Mouse (Mus musculus): Measurements from ENCODE around the gene Cxcr2.

The Cxcr2 gene

DNA sequence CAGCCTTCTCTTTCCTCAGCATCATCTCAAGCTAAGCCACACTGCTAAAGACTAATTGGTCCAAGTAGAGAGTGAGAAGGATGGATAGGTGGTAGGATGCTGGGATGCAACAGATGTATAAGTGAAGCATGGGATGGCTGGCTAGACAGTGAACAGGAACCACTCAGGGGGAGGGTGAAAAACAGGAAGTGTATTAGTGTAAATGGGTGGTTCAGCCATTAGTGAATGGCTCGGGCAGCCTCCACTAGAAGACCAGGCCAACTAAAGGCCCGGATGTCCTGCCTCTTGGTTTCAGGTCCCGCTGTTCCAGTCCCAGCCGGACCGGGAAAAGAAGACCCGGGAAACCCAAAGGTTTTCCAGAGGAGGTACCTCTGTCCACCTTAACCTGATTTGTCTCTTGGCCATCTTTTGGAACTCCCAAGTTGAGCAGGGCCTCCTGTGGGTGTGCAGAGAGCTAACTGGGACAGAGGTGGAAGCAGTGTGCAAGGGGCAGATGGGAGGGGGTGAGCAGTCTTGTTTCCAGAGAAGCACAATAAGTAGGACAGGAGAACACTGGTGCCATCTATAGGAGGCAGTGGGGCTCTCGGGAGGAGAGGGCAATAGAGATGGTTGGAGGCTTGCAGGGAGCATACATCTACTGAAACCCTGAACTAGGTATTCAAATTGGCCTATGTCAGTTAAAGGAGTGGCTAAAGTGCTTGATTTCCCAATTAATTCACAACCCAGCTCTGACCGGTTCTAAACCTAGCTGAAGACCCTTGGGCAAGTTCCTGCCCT lies 22.7 kb upstream of the Cxcr2 start:
- Histone ChIP-seq H3K4me3 (replicated peaks; ENCODE audit: low read length) (no peak overlapping the region), H3K36me3 (ENCODE audit: insufficient read depth, low read length) (no peaks in the 10 kb centered on the region), H3K9me3 (ENCODE audit: low read length) (peaks cover 12% of the 10 kb centered on the region), H3K27me3 (ENCODE audit: insufficient read depth, low read length) (peaks cover 50% of the 10 kb centered on the region), H3K4me1 (replicated peaks; ENCODE audit: low read depth, low read length) (0 out of 2 replicates have a peak, but pooled peaks cover 6% of the 10 kb centered on the region)
- TF ChIP-seq POU5F1 (IDR thresholded peaks at IDR 0.05; ENCODE audit: borderline replicate concordance, low read length) (no peak), NANOG (IDR thresholded peaks at IDR 0.05; ENCODE audit: borderline replicate concordance, low read length) (no peak), CTCF (conservative IDR thresholded peaks at IDR 0.05; ENCODE audit: low read length) (no peak)

DNA sequence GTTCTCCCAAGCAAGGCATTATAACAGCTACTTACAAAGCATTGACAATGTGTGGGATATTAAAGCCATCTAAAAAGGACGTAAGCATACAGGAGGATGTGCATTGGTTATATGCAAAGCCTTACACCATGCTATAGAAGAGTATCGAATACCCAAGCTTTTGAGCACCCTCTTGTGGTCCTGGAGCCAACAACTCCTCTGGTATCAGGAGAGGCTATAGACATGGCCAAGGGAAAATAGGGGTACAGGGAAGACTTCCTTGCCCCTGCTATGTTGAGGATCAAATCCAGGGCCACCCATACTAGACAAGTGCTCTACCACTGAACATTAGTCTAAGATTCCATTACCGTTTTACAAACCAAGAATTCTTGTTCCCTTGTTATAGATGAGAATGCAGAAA lies 21.8 kb upstream of the Cxcr2 start:
- 0 out of 2 replicates have a peak, but pooled peaks cover 6% of the 10 kb centered on the region for H3K4me1 ChIP-seq (replicated peaks; ENCODE audit: low read depth, low read length)
- H3K9me3 ChIP-seq (ENCODE audit: low read length): peaks cover 19% of the 10 kb centered on the region
- no peak overlapping the region for H3K4me3 ChIP-seq (replicated peaks; ENCODE audit: low read length)
- H3K27me3 ChIP-seq (ENCODE audit: insufficient read depth, low read length): peaks cover 44% of the 10 kb centered on the region
- H3K36me3 ChIP-seq (ENCODE audit: insufficient read depth, low read length): no peaks in the 10 kb centered on the region
- TF ChIP-seq CTCF (conservative IDR thresholded peaks at IDR 0.05; ENCODE audit: low read length) (no peak), POU5F1 (IDR thresholded peaks at IDR 0.05; ENCODE audit: borderline replicate concordance, low read length) (no peak), NANOG (IDR thresholded peaks at IDR 0.05; ENCODE audit: borderline replicate concordance, low read length) (no peak)

DNA sequence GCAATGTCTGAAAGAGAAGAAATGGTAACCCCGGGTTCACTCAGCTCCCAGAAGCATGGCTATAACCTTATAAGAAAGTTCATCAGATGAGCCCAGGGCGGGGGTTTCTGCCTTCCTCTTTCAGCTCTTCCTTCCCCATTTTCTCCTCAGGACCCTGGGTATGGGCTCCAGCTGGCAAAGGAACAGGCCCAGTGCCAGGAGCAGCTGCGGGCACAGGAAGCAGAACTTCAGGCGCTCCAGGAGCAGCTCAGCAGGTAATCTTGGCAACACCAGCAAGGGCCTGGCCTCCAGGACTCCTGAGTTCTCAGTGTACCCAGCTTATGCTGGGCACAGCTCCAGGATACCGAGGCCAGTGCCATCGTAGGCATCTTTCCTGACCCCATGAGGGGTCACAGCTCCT lies 19.8 kb upstream of the Cxcr2 start:
- TF ChIP-seq POU5F1 (IDR thresholded peaks at IDR 0.05; ENCODE audit: borderline replicate concordance, low read length) (no peak), NANOG (IDR thresholded peaks at IDR 0.05; ENCODE audit: borderline replicate concordance, low read length) (no peak)
- Histone ChIP-seq H3K4me3 (replicated peaks; ENCODE audit: low read length) (no peak overlapping the region), H3K9me3 (ENCODE audit: low read length) (peaks cover 23% of the 10 kb centered on the region), H3K36me3 (ENCODE audit: insufficient read depth, low read length) (no peaks in the 10 kb centered on the region), H3K27me3 (ENCODE audit: insufficient read depth, low read length) (peaks cover 32% of the 10 kb centered on the region), H3K4me1 (replicated peaks; ENCODE audit: low read depth, low read length) (0 out of 2 replicates have a peak, but pooled peaks cover 4% of the 10 kb centered on the region)

DNA sequence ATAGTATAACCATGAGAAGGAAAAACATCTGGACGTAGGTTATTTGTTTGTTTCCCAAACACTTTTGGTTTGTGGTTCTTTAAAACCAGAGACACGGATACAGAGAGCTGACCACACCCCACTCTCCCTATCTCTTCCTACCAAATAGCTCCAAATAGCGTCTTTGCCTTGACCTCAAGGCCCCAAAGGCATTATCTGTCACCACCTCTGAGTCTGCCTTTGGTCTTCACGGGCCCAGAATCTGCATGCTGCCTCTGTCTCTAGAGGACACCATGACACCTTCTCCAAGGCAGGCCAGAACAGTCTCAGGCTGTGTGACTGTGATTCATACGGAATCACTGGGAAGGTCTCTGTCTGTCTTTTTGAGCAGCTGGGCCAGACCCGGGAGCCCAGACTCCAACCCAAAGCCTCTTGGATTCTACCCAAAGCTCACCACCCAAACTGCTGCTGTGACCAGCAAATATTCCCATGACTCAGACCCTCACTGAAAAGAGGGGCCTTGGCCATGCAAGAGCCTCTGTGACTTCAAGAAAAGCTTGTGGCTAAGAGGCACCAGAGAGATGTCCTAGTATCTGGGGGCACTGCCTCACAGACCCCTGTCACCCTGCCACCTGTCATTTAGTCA lies 18.4 kb upstream of the Cxcr2 start:
- Histone ChIP-seq H3K36me3 (ENCODE audit: insufficient read depth, low read length) (no peaks in the 10 kb centered on the region), H3K27me3 (ENCODE audit: insufficient read depth, low read length) (peaks cover 22% of the 10 kb centered on the region), H3K9me3 (ENCODE audit: low read length) (peaks cover 23% of the 10 kb centered on the region), H3K4me1 (replicated peaks; ENCODE audit: low read depth, low read length) (no peaks in the 10 kb centered on the region), H3K4me3 (replicated peaks; ENCODE audit: low read length) (no peak overlapping the region)
- TF ChIP-seq POU5F1 (IDR thresholded peaks at IDR 0.05; ENCODE audit: borderline replicate concordance, low read length) (no peak), CTCF (conservative IDR thresholded peaks at IDR 0.05; ENCODE audit: low read length) (no peak), NANOG (IDR thresholded peaks at IDR 0.05; ENCODE audit: borderline replicate concordance, low read length) (no peak)

DNA sequence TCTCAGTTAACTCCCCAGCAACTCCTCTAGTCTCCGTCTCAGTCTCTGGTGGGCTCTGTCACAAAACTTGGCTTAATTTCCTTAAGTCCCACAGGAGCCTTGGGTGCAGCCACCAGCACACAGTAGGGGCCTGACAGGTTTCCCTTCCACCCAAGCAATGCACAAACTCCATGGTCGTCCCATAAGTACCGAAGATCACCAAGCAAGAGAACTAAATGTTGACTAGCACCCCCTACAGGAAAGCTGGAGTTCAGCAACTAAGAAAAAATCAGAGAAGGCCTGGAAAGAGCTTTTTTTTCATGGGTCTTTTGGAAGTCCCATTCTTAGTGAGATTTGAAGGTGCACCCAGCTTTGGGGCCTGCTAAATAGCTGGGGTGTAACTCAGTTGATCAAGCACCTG lies 14.4 kb upstream of the Cxcr2 start:
- H3K4me1 ChIP-seq (replicated peaks; ENCODE audit: low read depth, low read length): no peaks in the 10 kb centered on the region; the same call in 1 of the 2 replicates
- peak; percentile 82 for TF ChIP-seq CTCF (conservative IDR thresholded peaks at IDR 0.05; ENCODE audit: low read length)
- no peak for TF ChIP-seq POU5F1 (IDR thresholded peaks at IDR 0.05; ENCODE audit: borderline replicate concordance, low read length)
- no peak for TF ChIP-seq NANOG (IDR thresholded peaks at IDR 0.05; ENCODE audit: borderline replicate concordance, low read length)
- peaks cover 23% of the 10 kb centered on the region for H3K9me3 ChIP-seq (ENCODE audit: low read length)
- H3K4me3 ChIP-seq (replicated peaks; ENCODE audit: low read length): no peak overlapping the region
- no peaks in the 10 kb centered on the region for H3K36me3 ChIP-seq (ENCODE audit: insufficient read depth, low read length)
- peaks cover 12% of the 10 kb centered on the region for H3K27me3 ChIP-seq (ENCODE audit: insufficient read depth, low read length)

DNA sequence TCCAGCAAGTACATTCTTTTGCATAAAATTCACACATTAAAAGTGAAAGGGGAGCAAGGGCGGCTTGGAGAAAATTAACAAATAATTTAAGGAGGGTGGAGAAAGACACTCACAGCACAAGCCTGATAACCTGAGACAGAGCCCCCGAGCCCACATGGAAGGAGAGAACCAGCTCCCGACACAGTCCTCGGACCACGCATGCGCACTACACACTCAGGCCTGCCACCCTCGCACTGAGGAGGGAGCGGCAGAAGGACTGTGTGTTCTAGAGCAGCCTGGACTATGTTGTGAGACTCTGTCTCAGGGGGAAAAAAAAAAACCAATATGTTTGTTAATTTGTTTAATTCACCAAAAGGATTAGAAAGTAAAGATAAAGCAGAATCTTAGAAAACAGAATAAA lies 12.0 kb upstream of the Cxcr2 start:
- H3K27me3 ChIP-seq (ENCODE audit: insufficient read depth, low read length): peaks cover 12% of the 10 kb centered on the region
- H3K36me3 ChIP-seq (ENCODE audit: insufficient read depth, low read length): no peaks in the 10 kb centered on the region
- no peaks in the 10 kb centered on the region; the same call in 1 of the 2 replicates for H3K4me1 ChIP-seq (replicated peaks; ENCODE audit: low read depth, low read length)
- H3K9me3 ChIP-seq (ENCODE audit: low read length): peaks cover 6% of the 10 kb centered on the region
- TF ChIP-seq NANOG (IDR thresholded peaks at IDR 0.05; ENCODE audit: borderline replicate concordance, low read length) (no peak), CTCF (conservative IDR thresholded peaks at IDR 0.05; ENCODE audit: low read length) (no peak), POU5F1 (IDR thresholded peaks at IDR 0.05; ENCODE audit: borderline replicate concordance, low read length) (no peak)
- H3K4me3 ChIP-seq (replicated peaks; ENCODE audit: low read length): no peak overlapping the region

DNA sequence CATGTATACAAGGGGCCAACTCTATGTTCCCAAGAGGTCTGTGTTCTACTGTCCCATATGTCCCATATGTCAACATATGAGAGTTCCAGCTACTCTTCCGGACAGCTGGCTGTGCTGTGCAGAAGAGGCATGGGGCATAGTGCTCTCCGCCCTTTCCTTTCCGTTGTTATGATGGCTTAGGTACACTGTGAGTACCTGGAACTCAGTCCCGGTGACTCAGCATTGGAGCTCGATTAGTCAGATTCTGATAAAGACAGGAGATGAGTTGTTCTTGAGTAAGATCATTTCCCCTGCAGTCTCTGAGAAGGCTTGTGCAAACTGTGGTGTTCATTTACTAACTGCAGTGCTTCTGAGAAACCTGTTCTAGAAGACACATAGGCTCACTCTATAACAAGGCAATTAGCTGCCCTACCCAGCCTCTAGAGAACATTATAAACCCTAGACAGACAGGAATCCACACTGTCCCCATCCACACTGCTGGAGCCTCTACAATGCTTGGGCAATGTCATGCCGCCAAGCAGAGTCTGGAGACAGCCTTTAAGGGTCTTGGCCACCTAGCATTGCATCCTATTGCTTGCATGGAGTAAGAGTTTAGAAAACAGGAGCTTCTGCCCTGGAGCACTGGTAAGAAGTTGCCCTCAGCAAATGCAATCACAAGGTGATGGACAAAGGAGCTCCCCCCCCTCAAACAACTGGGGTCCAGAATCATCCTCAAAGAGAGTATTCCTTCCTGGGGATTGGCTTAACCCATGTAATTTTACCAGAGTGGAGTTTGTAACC lies 4.5 kb upstream of the Cxcr2 start:
- TF ChIP-seq NANOG (IDR thresholded peaks at IDR 0.05; ENCODE audit: borderline replicate concordance, low read length) (no peak), POU5F1 (IDR thresholded peaks at IDR 0.05; ENCODE audit: borderline replicate concordance, low read length) (no peak), CTCF (conservative IDR thresholded peaks at IDR 0.05; ENCODE audit: low read length) (no peak)
- peaks cover 5% of the 10 kb centered on the region; the same call in 1 of the 2 replicates for H3K27me3 ChIP-seq (ENCODE audit: insufficient read depth, low read length)
- no peaks in the 10 kb centered on the region for H3K36me3 ChIP-seq (ENCODE audit: insufficient read depth, low read length)
- H3K4me1 ChIP-seq (replicated peaks; ENCODE audit: low read depth, low read length): no peaks in the 10 kb centered on the region
- peaks cover 7% of the 10 kb centered on the region; the same call in 1 of the 2 replicates for H3K9me3 ChIP-seq (ENCODE audit: low read length)
- H3K4me3 ChIP-seq (replicated peaks; ENCODE audit: low read length): no peak overlapping the region

DNA sequence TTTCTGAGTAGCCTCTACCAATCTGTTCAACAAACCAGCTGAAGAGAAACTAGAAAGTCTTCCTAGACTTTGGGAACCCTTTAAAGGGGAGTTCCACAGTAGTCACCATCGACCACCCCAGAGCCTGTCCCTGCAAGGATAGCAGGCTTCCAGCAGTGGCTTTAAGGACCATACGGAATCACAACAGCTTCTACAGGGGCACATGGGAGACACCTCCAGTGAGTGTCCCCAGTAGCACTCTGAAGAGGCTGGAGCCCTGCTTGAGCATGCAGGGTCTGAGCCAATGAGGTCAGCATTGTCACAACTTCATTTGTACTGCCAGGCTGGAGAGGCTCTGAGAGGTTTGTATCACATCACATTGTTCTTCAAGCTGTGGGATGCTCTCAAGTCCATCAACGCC lies 3.7 kb upstream of the Cxcr2 start:
- H3K4me3 ChIP-seq (replicated peaks; ENCODE audit: low read length): no peak overlapping the region
- peaks cover 7% of the 10 kb centered on the region; the same call in 1 of the 2 replicates for H3K9me3 ChIP-seq (ENCODE audit: low read length)
- peaks cover 5% of the 10 kb centered on the region; the same call in 1 of the 2 replicates for H3K27me3 ChIP-seq (ENCODE audit: insufficient read depth, low read length)
- TF ChIP-seq POU5F1 (IDR thresholded peaks at IDR 0.05; ENCODE audit: borderline replicate concordance, low read length) (no peak), NANOG (IDR thresholded peaks at IDR 0.05; ENCODE audit: borderline replicate concordance, low read length) (no peak), CTCF (conservative IDR thresholded peaks at IDR 0.05; ENCODE audit: low read length) (no peak)
- H3K36me3 ChIP-seq (ENCODE audit: insufficient read depth, low read length): no peaks in the 10 kb centered on the region
- no peaks in the 10 kb centered on the region for H3K4me1 ChIP-seq (replicated peaks; ENCODE audit: low read depth, low read length)

All from E14TG2a.4 (cell line).